Mouse (Mus musculus) cortical plate, adult 2 months (tissue): ENCODE data around the gene Ap4e1.

Experiments
- CTCF ChIP-seq: fragments of 200-500 bp; IDR thresholded peaks from 2 replicates; pipeline ENCODE4 v1.5.1; 2011; ENCODE audit warnings: mild to moderate bottlenecking, control low read depth, low read length; ENCODE audit not compliant: insufficient read depth; ENCODE audit errors: extremely low read depth
- POLR2A ChIP-seq: fragments of 200-500 bp; IDR thresholded peaks from 2 replicates; pipeline ENCODE4 v1.6.1; 2011; ENCODE audit warnings: mild to moderate bottlenecking, low read length, control low read depth; ENCODE audit not compliant: insufficient read depth; ENCODE audit errors: extremely low read depth

GRCm38 (mm10) chr2:127077611-127078010 is 69.1 kb downstream of the Ap4e1 start:
- no peak for TF ChIP-seq CTCF
- no peak for TF ChIP-seq POLR2A
